ENCODE assay signal across 8 mouse cellular contexts in the genomic region with DNA sequence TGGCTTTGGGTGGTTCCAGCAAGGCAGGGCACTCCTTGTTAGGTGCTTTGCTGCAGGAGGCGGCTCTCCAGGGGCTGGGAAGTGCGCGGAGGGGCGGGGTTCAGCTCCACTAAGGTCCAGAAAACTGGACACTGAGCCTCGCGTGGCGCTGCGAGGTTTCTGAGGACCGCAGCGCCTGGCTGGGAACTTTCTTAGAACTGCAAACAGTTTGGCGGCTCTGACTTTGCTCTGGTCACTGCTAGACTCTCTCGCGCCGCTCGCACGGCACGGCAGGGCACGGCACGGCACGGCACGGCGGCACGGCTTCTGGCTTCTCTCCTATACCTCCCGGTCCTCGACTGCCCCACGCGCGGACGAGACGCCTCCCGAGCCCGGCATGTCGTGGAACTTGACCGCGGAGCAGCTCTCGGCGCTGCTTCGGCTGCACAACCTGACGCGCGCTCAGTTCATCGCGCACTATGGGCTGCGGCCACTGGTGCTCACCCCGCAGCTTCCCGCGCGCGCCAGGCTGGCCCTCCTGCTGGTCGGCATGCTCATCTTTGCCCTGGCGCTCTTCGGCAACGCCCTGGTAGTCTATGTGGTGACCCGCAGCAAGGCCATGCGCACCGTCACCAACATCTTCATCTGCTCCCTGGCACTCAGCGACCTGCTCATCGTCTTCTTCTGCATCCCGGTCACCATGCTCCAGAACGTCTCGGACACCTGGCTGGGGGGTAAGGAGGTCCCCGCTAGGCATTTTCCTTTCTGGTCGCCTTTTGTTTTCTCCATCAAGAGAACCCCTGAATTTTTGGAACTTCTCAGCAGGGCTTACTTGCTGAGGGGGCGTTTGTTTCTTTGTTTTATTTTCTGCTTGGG. TPM values are rescaled to one million over a fixed set of nuclear protein-coding genes. Genes with fewer than 3 reads are reported as not detected.
DNase-seq lines count a peak whose midpoint lies in the region; ATAC-seq and TF ChIP-seq lines count a peak whose summit lies in the region.

A gene (plus strand): TSS at position 188 of the 855 bp plus-strand sequence.

- H3K27ac ChIP-seq in kidney, embryonic 15.5 days: no peak within 1 kb of the TSS
- H3K27ac ChIP-seq in bone marrow macrophage, adult 2 months (ENCODE audit: insufficient read depth, low read depth, low read length): no peak within 1 kb of the TSS
- no peak within 1 kb of the TSS for H3K27ac ChIP-seq in forebrain, embryonic 11.5 days (ENCODE audit: low read depth, low read length)
- no peak within 1 kb of the TSS for H3K27ac ChIP-seq in limb, embryonic 13.5 days
- no peak within 1 kb of the TSS for H3K27ac ChIP-seq in olfactory bulb, adult 2 months (ENCODE audit: insufficient read depth, low read depth, low read length)

- peak within 1 kb of the TSS; percentile 95 for H3K4me2 ChIP-seq in kidney, embryonic 15.5 days
- H3K4me2 ChIP-seq in forebrain, embryonic 11.5 days (ENCODE audit: low read depth, low read length, severe bottlenecking): peak within 1 kb of the TSS; percentile 97
- peak within 1 kb of the TSS; percentile 95 for H3K4me2 ChIP-seq in limb, embryonic 13.5 days (replicated peaks)

- no peak for TF ChIP-seq CTCF in bone marrow macrophage, adult 2 months (IDR thresholded peaks at IDR 0.05; ENCODE audit: low read depth, low read length)
- TF ChIP-seq CTCF in olfactory bulb, adult 2 months (IDR thresholded peaks at IDR 0.05; ENCODE audit: insufficient read depth, low read depth, low read length): no peak

- no peaks in the 10 kb centered on the region for H3K9me3 ChIP-seq in kidney, embryonic 15.5 days (replicated peaks)
- no peaks in the 10 kb centered on the region for H3K9me3 ChIP-seq in forebrain, embryonic 11.5 days (ENCODE audit: control insufficient read depth, low read length)
- H3K9me3 ChIP-seq in limb, embryonic 13.5 days: no peaks in the 10 kb centered on the region

- peak within 1 kb of the TSS; percentile 44 for H3K9ac ChIP-seq in kidney, embryonic 15.5 days
- H3K9ac ChIP-seq in forebrain, embryonic 11.5 days (ENCODE audit: low read length): peak within 1 kb of the TSS; percentile 79
- peak within 1 kb of the TSS; percentile 65 for H3K9ac ChIP-seq in limb, embryonic 13.5 days

- no peak for DNase-seq in kidney, adult 9 months
- peak; percentile 77 for DNase-seq in forebrain, embryonic 11.5 days (ENCODE audit: low spot score)
- no peak for DNase-seq in layer of hippocampus, adult 9-10 months (ENCODE audit: low spot score)
- DNase-seq in urinary bladder, adult 2 months (ENCODE audit: low spot score): no peak

- ATAC-seq in kidney, embryonic 15.5 days (replicated peaks; ENCODE audit: low FRiP score): peak; percentile 89
- peak; percentile 87 for ATAC-seq in forebrain, embryonic 11.5 days (replicated peaks; ENCODE audit: low FRiP score)
- ATAC-seq in limb, embryonic 13.5 days (ENCODE audit: low FRiP score, low read depth): peak; percentile 54; the same call in 1 of the 2 replicates

- H3K4me3 ChIP-seq in kidney, embryonic 15.5 days (replicated peaks): peak within 1 kb of the TSS; percentile 57
- peak within 1 kb of the TSS; percentile 47 for H3K4me3 ChIP-seq in bone marrow macrophage, adult 2 months (ENCODE audit: insufficient read depth, low read length)
- H3K4me3 ChIP-seq in forebrain, embryonic 11.5 days (ENCODE audit: low read depth, low read length): peak within 1 kb of the TSS; percentile 58
- H3K4me3 ChIP-seq in limb, embryonic 13.5 days: peak within 1 kb of the TSS; percentile 58
- H3K4me3 ChIP-seq in olfactory bulb, adult 2 months (ENCODE audit: insufficient read depth, low read depth, low read length): peak within 1 kb of the TSS; percentile 48

- H3K4me1 ChIP-seq in kidney, embryonic 15.5 days: peaks cover 8% of the 10 kb centered on the region
- no peaks in the 10 kb centered on the region for H3K4me1 ChIP-seq in bone marrow macrophage, adult 2 months (ENCODE audit: control insufficient read depth, insufficient read depth, low read length)
- no peaks in the 10 kb centered on the region for H3K4me1 ChIP-seq in forebrain, embryonic 11.5 days (replicated peaks; ENCODE audit: control insufficient read depth, insufficient read depth, low read length)
- no peaks in the 10 kb centered on the region for H3K4me1 ChIP-seq in limb, embryonic 13.5 days
- H3K4me1 ChIP-seq in olfactory bulb, adult 2 months (ENCODE audit: control insufficient read depth, insufficient read depth, low read length): peaks cover 9% of the 10 kb centered on the region

- no peak for TF ChIP-seq POLR2A in bone marrow macrophage, adult 2 months (IDR thresholded peaks at IDR 0.05; ENCODE audit: borderline replicate concordance, low read depth, low read length)
- TF ChIP-seq POLR2A in olfactory bulb, adult 2 months (IDR thresholded peaks at IDR 0.05; ENCODE audit: insufficient read depth, low read depth, low read length): no peak

- H3K36me3 ChIP-seq in kidney, embryonic 15.5 days: no peaks in the 10 kb centered on the region
- no peaks in the 10 kb centered on the region for H3K36me3 ChIP-seq in forebrain, embryonic 11.5 days (ENCODE audit: control insufficient read depth, insufficient read depth, low read length)
- no peaks in the 10 kb centered on the region for H3K36me3 ChIP-seq in limb, embryonic 13.5 days

- H3K27me3 ChIP-seq in kidney, embryonic 15.5 days: peaks cover 19% of the 10 kb centered on the region
- no peaks in the 10 kb centered on the region for H3K27me3 ChIP-seq in forebrain, embryonic 11.5 days (ENCODE audit: control insufficient read depth, insufficient read depth, low read length)
- H3K27me3 ChIP-seq in limb, embryonic 13.5 days: peaks cover 32% of the 10 kb centered on the region

- 1% methylated on average over 64 of the region's 64 CpGs for WGBS in kidney, embryonic 15.5 days
- WGBS in forebrain, embryonic 11.5 days: under 1% methylated on average over 64 of the region's 64 CpGs
- WGBS in limb, embryonic 13.5 days: under 1% methylated on average over 64 of the region's 64 CpGs
- WGBS in olfactory bulb, adult 2 months: 2% methylated on average over 64 of the region's 64 CpGs

RNA-seq across cellular contexts. Expression of the gene that starts here (rescaled TPM):
- polyA plus RNA-seq in kidney, embryonic 15.5 days (2015; fragmentation: Nextera tagmentation; extraction: Ambion mirVana): 0.40 and 0.48 TPM in 2 replicates
- polyA plus RNA-seq in bone marrow macrophage, adult 2 months (2012; ENCODE audit: insufficient read depth, insufficient read length, missing spikeins): not detected in 2 replicates
- polyA plus RNA-seq in forebrain, embryonic 11.5 days (2014; fragmentation: Nextera tagmentation; extraction: Ambion mirVana): 6.4 and 9.8 TPM in 2 replicates
- polyA plus RNA-seq in limb, embryonic 13.5 days (2015; fragmentation: Nextera tagmentation; extraction: Ambion mirVana): 0.36 and 0.63 TPM in 2 replicates
- not detected in 2 replicates for polyA plus RNA-seq in olfactory bulb, adult 2 months (2012; ENCODE audit: insufficient read depth, insufficient read length, low replicate concordance, missing spikeins)
- not detected in 2 replicates for polyA plus RNA-seq in urinary bladder, adult 2 months (2012; rRNA removed)

Comparison
In these comparisons a context has a peak if more than half of its experiments do, and no peak if none do; other contexts are left out.
1. Peak in ATAC-seq, H3K4me3 ChIP-seq, H3K9ac ChIP-seq and H3K4me2 ChIP-seq in kidney, embryonic 15.5 days; RNA of the gene not detected or under 1 TPM.
2. Peak in ATAC-seq, H3K4me3 ChIP-seq, H3K9ac ChIP-seq and H3K4me2 ChIP-seq in limb, embryonic 13.5 days; RNA of the gene not detected or under 1 TPM.